Mouse (Mus musculus): Measurements from ENCODE around the gene Sfpq. TPM values are rescaled to one million over a fixed set of nuclear protein-coding genes. Genes with fewer than 3 reads are reported as not detected.

The Sfpq gene
- total RNA-seq, 1 experiment from 2014 or later = 1,115 TPM

Other genes starting within 250 kb of the Sfpq start
- 40.8 and 57.0 TPM in 2 replicates for gene Zmym4, start 53.2 kb upstream of the Sfpq start, total RNA-seq (2017)
- gene Zmym1, start 39.8 kb downstream of the Sfpq start, total RNA-seq (2017) = 19.1 and 23.1 TPM in 2 replicates
- gene Zmym6, start 56.1 kb downstream of the Sfpq start, total RNA-seq (2017) = 20.4 and 25.7 TPM in 2 replicates
- 4.4 and 10.3 TPM in 2 replicates for gene Tmem35b, start 102.4 kb downstream of the Sfpq start, total RNA-seq (2017)
- gene Dlgap3, start 147.9 kb downstream of the Sfpq start, total RNA-seq (2017) = not detected in 2 replicates
- gene Smim12, start 222.5 kb downstream of the Sfpq start, total RNA-seq (2017) = 26.5 and 39.1 TPM in 2 replicates